Mouse (Mus musculus) liver, postnatal 0 days (tissue): ENCODE data around the gene Cd1d1. TPM values are rescaled to one million over a fixed set of nuclear protein-coding genes. Genes with fewer than 3 reads are reported as not detected.
A peak's percentile ranks its signal among the peaks of the same experiment; 100 is the strongest.
"Not testable (repeated sequence)": the region's sequence is repeated elsewhere in the genome, so short reads cannot be mapped to it uniquely, and the experiment has no call there.

Experiments used
- ATAC-seq: fragments of 200-750 bp; cut with Nextera tagmentation; 2 replicates; pipeline ENCODE4 v1.8.0; 2017; ENCODE audit warnings: mild to moderate bottlenecking, moderate library complexity
- DNase-seq: peaks from one replicate; pipeline ENCODE4 v3.0.0-alpha.2; 2016
- H3K27ac ChIP-seq: fragments of 300-500 bp; sonication (generic); 2 replicates; pipeline ENCODE4 v1.5.1; 2014; ENCODE audit warnings: antibody characterized with exemption, moderate library complexity, mild to moderate bottlenecking, low read depth
- H3K27me3 ChIP-seq: fragments of 300-500 bp; sonication (generic); 2 replicates; pipeline ENCODE4 v1.6.1; 2014; ENCODE audit warnings: low read length, control low read depth, mixed read lengths; ENCODE audit not compliant: insufficient read depth
- H3K36me3 ChIP-seq: fragments of 300-500 bp; sonication (generic); replicated peaks from 2 replicates; pipeline ENCODE4 v1.6.1; 2014; ENCODE audit warnings: mild to moderate bottlenecking, control low read depth, low read length, moderate library complexity, mixed read lengths; ENCODE audit not compliant: insufficient read depth
- H3K4me1 ChIP-seq: fragments of 300-500 bp; sonication (generic); 2 replicates; pipeline ENCODE4 v1.6.1; 2014; ENCODE audit warnings: antibody characterized with exemption, mild to moderate bottlenecking, control low read depth; ENCODE audit not compliant: insufficient read depth
- H3K4me2 ChIP-seq: fragments of 300-500 bp; sonication (generic); 2 replicates; pipeline ENCODE4 v1.6.1; 2014; ENCODE audit warnings: low read depth, mild to moderate bottlenecking, low read length, moderate library complexity, mixed read lengths
- H3K4me3 ChIP-seq: fragments of 300-500 bp; sonication (generic); 2 replicates; pipeline ENCODE4 v1.5.1; 2014; ENCODE audit warnings: low read depth, low read length
- H3K9ac ChIP-seq: fragments of 300-500 bp; sonication (generic); replicated peaks from 2 replicates; pipeline ENCODE4 v1.6.1; 2014; ENCODE audit warnings: mild to moderate bottlenecking, moderate library complexity
- H3K9me3 ChIP-seq: fragments of 300-500 bp; sonication (generic); 2 replicates; pipeline ENCODE4 v1.6.1; 2016; ENCODE audit warnings: mild to moderate bottlenecking, control low read depth, low read length, mixed read lengths
- CTCF ChIP-seq: sonication (generic); IDR thresholded peaks from 2 replicates; pipeline ENCODE4 v1.5.1; 2016; ENCODE audit warnings: antibody characterized with exemption, low read depth
- EP300 ChIP-seq: IDR thresholded peaks from 2 replicates; pipeline ENCODE4 v1.6.1; 2016; ENCODE audit warnings: antibody characterized with exemption, low read depth, mild to moderate bottlenecking
- WGBS: fragments of 180-500 bp; shearing (Covaris S2); extraction: QIAGEN DNeasy Blood & Tissue Kit; methylation state at CpG from one replicate; pipeline ENCODE4 v1.1.7; 2014; ENCODE audit not compliant: insufficient replicate concordance; 5-methylcytosine and 5-hydroxymethylcytosine counted together
- polyA plus RNA-seq: library from polyadenylated mRNA; unstranded; fragments of >200 nt; fragmentation: Nextera tagmentation; extraction: Ambion mirVana; gene quantifications from 2 replicates; pipeline ENCODE4 v1.2.1, GENCODE M21; 2015

Gene Cd1d1
- polyA plus RNA-seq, 1 experiment from 2014 or later: 42.3 TPM

DNA sequence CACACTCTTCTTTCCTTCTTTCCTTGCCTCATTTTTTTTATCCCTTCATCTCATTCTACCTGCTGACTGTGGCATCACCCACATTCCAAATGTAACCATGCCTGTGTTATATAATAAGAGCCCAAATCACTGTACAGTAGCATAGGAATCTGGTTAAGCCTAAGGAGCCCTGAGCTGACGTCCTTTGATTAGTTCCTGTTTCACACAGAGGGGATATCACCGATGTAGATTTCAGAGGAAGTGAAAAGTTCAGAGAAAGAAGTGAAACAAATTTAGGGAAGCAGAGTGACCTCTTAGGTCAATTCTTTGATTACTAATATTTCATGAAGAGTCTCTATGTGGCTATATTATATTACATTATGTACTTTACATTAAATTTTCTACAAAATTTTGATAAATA, 18.5 kb upstream of the Cd1d1 start:
- no peak for TF ChIP-seq CTCF
- TF ChIP-seq EP300: no peak
- 22% methylated on average over 2 of the region's 2 CpGs for WGBS
- no peak for DNase-seq
- Histone ChIP-seq H3K9me3 (no peaks in the 10 kb centered on the region), H3K36me3 (no peaks in the 10 kb centered on the region), H3K27ac (no peak overlapping the region), H3K4me2 (no peak overlapping the region), H3K4me3 (no peak overlapping the region), H3K4me1 (no peaks in the 10 kb centered on the region), H3K9ac (no peak overlapping the region), H3K27me3 (no peaks in the 10 kb centered on the region)
- no peak for ATAC-seq

DNA sequence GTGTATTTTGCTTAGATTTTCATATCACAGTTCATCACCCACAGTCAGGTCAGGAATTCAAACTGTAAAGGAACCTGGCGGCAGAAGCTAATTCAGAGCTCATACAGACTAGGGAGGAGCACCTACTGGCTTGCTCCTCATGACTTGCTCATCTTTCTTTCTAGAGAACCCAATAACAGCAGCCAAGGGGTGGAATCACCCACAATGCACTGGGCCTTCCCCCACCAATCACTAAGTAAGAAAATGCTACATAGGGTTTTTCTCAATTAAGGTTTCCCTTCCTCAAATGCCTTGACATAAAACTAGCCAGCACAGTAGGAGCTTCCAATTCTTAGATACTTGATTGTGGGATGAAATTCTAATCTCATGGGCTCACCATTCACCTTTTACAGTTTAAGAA, 17.8 kb upstream of the Cd1d1 start:
- 83% methylated on average over 1 of the region's 1 CpGs for WGBS
- H3K4me3 ChIP-seq: no peak overlapping the region
- no peaks in the 10 kb centered on the region for H3K36me3 ChIP-seq
- H3K27ac ChIP-seq: no peak overlapping the region
- ATAC-seq: no peak
- no peaks in the 10 kb centered on the region for H3K9me3 ChIP-seq
- no peaks in the 10 kb centered on the region for H3K4me1 ChIP-seq
- no peak overlapping the region for H3K9ac ChIP-seq
- no peaks in the 10 kb centered on the region for H3K27me3 ChIP-seq
- no peak for DNase-seq
- TF ChIP-seq EP300: no peak
- TF ChIP-seq CTCF: no peak
- H3K4me2 ChIP-seq: no peak overlapping the region

DNA sequence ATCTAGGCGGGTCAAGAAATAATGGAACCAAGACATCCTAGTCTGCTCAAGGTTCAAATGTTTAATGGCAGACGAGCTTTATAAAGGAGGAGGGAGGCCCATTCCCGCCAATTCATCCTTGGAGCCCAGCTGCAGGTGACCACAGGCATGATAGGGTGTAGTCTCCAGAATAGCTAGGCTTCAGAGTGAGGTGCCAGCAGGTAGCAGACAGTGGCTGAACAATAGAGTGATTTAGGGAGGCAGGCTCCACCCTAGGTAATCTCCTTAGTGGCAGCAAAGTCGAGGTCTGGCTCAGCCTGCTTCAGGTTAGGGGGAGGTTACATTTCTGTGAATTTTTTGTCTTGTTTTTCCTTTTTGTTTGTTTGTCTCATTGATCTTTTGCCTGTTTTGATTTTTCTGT, 16.7 kb upstream of the Cd1d1 start:
- no peaks in the 10 kb centered on the region for H3K4me1 ChIP-seq
- no peak overlapping the region for H3K27ac ChIP-seq
- WGBS: 59% methylated on average over 4 of the region's 4 CpGs
- TF ChIP-seq EP300: no peak
- no peak for TF ChIP-seq CTCF
- ATAC-seq: no peak
- no peak overlapping the region for H3K9ac ChIP-seq
- no peak overlapping the region for H3K4me3 ChIP-seq
- no peaks in the 10 kb centered on the region for H3K9me3 ChIP-seq
- no peaks in the 10 kb centered on the region for H3K36me3 ChIP-seq
- DNase-seq: no peak
- no peaks in the 10 kb centered on the region for H3K27me3 ChIP-seq
- no peak overlapping the region for H3K4me2 ChIP-seq

DNA sequence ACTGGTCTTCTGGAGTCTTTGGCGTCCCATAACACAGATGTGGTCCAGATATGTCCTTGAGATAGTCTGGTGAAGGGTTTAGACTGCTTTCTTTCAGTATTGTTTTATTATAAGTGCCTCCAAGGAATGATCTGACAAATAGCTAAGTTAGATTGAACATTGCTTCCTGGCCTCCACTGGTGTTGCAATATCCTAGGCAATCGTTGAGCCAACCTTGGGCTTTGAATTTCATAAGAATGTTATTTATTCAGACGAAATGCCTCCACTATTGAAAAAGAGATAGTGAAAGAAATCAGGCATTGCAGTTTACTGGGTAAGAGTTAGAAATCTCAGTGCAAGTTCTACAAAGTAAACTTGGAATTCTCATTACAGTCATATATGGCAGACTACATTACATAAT, 13.2 kb upstream of the Cd1d1 start:
- not testable (repeated sequence) for ATAC-seq, H3K27ac ChIP-seq, H3K27me3 ChIP-seq, H3K4me2 ChIP-seq, H3K4me3 ChIP-seq, H3K36me3 ChIP-seq, H3K9me3 ChIP-seq, DNase-seq, H3K9ac ChIP-seq, H3K4me1 ChIP-seq
- 55% methylated on average over 3 of the region's 3 CpGs for WGBS

DNA sequence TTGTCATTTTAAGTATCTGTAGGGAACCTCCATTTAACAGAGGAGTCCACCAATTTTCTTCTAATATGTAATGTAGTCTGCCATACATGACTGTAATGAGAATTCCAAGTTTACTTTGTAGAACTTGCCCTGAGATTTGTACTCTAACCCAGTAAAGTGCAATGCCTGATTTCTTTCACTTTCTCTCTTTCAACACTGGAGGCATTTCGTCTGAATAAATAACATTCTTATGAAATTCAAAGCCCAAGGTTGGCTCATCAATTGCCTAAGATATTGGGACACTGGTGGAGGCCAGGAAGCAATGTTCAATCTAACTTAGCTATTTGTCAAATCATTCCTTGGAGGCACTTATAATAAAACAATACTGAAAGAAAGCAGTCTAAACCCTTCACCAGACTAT, 9.0 kb upstream of the Cd1d1 start:
- ATAC-seq, H3K9ac ChIP-seq, H3K4me1 ChIP-seq, H3K9me3 ChIP-seq, H3K27ac ChIP-seq, DNase-seq, H3K27me3 ChIP-seq, H3K36me3 ChIP-seq, H3K4me3 ChIP-seq, H3K4me2 ChIP-seq: not testable (repeated sequence)
- 37% methylated on average over 1 of the region's 1 CpGs for WGBS

DNA sequence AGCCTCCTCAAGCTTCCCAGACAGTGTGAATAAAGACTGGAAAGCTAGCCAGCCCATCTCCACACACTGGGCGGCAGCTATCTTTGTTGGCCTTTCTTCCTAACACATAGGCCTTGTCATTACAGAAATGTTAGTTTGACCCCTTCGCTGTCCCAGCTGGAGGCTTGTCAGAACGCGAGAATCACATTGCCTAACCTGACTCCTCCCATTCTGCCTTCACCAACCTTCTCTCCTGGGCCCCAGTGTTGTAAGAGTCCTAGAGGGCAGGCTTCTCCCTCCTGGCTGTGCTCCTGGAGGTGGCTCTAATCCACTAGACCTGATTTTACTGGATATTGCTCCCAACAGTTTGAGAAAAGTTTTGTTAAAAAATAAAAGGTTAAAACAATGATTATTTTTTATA, 1.4 kb upstream of the Cd1d1 start:
- Histone ChIP-seq H3K4me3 (no peak overlapping the region), H3K27me3 (no peaks in the 10 kb centered on the region), H3K36me3 (no peaks in the 10 kb centered on the region), H3K9me3 (no peaks in the 10 kb centered on the region), H3K4me2 (no peak overlapping the region), H3K9ac (no peak overlapping the region), H3K4me1 (peaks cover 16% of the 10 kb centered on the region), H3K27ac (peak overlapping the region; percentile 79)
- 27% methylated on average over 4 of the region's 4 CpGs for WGBS
- DNase-seq (peak; percentile 62), ATAC-seq (peak; percentile 84)
- TF ChIP-seq CTCF: 0 out of 2 replicates have a peak, but pooled peaks have one; percentile 10
- peak; percentile 27; the same call in 1 of the 2 replicates for TF ChIP-seq EP300

DNA sequence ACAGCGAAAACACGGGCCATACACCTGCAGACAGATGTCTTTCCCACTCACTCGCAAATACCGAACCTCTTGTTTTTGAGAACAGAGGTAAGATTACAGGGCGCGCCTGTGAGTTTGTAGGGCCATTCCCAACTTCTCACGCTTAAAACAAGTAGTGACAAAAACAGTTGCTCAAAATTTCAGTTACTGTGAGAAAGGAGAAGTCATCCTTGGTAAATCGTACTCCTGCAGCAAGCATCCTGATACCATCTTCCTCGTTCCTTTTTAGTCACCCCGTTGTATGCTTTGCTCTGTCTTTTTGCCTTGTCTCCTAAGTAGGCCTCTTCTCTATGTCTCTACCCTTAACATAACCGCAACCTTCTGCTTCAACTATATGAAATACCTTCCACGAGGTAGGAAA, 810 bp upstream of the Cd1d1 start:
- no peak overlapping the region for H3K4me3 ChIP-seq
- H3K9me3 ChIP-seq: no peaks in the 10 kb centered on the region
- H3K27me3 ChIP-seq: no peaks in the 10 kb centered on the region
- peak overlapping the region; percentile 81 for H3K27ac ChIP-seq
- TF ChIP-seq CTCF (no peak), EP300 (no peak)
- peak overlapping the region; percentile 84 for H3K4me2 ChIP-seq
- H3K4me1 ChIP-seq: peaks cover 18% of the 10 kb centered on the region
- DNase-seq: no peak
- H3K9ac ChIP-seq: no peak overlapping the region
- H3K36me3 ChIP-seq: no peaks in the 10 kb centered on the region
- ATAC-seq: no peak
- 69% methylated on average over 12 of the region's 12 CpGs for WGBS

DNA sequence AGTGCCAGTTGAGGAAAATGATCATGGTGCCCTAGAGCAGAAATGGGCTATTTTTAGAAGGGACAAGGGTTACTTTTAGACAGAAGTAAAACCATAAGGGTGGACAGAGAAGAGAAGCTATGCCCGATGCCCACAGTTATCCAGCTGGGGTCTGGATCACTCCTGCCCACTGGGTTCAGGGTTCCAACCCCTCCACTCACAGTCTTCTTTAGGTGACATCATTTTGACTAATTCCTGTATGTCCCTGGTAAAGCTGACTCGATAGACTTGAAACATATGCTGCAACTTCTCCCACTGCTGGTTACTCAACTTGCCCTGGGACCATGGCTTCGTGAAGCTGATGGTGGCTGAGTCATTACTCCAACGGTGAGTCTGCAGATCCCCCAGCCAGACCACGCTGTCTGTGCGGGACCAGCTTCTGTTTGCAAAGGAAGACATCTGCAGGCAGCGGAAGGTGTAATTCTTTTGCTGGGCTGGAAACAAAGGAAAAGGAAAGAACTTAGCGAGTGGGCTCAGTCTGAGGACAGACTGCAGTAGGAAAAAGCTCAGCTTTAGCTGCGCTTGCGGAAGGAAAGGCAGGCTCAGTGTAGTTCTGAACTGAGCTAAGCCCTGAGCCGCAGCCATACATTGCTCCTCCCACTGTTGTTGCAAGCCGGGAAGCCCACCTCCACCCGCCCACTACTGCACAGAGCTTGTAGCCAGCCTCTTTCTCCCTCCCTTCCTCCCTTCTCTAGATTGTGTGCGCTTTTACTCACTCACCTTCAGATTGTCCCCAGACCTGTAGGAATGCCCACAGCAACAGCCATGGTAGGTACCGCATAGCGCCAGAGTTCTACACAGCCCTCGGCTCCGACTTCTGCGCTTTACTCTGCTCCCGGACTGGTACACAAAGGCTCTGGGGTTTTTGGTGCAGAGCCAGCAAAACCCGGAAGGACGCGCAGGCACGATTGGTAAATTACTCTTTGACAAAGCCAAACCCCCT, 517 bp downstream of the Cd1d1 start:
- not testable (repeated sequence) for H3K36me3 ChIP-seq, H3K9me3 ChIP-seq, H3K27me3 ChIP-seq
- Histone ChIP-seq H3K9ac (peak overlapping the region; percentile 66), H3K4me1 (peaks cover 18% of the 10 kb centered on the region), H3K27ac (peak overlapping the region; percentile 81), H3K4me2 (peak overlapping the region; percentile 84), H3K4me3 (peak overlapping the region; percentile 57)
- DNase-seq: peak; percentile 79
- peak; percentile 78 for ATAC-seq
- 2% methylated on average over 23 of the region's 24 CpGs for WGBS
